Mouse (Mus musculus) ES-E14 (cell line): ENCODE data around the gene Rhbg. TPM values are rescaled to one million over a fixed set of nuclear protein-coding genes. Genes with fewer than 3 reads are reported as not detected.

Experiments used
- DNase-seq: peaks from one replicate; pipeline ENCODE4 v3.0.0-alpha.2; 2013; ENCODE audit warnings: low read depth, low spot score
- H3K27ac ChIP-seq: 2 replicates; pipeline ENCODE4 v1.5.1; 2012; ENCODE audit warnings: low read depth, mild to moderate bottlenecking, low read length, moderate library complexity, mixed read lengths; ENCODE audit not compliant: poor library complexity, insufficient read depth, severe bottlenecking
- H3K36me3 ChIP-seq: 2 replicates; pipeline ENCODE4 v1.6.1; 2012; ENCODE audit warnings: mild to moderate bottlenecking, low read length, moderate library complexity, mixed read lengths; ENCODE audit not compliant: control insufficient read depth, poor library complexity, insufficient read depth, severe bottlenecking
- H3K4me1 ChIP-seq, 2 experiments: fragments of 150-350 bp in 1 of 2; sonication (generic) in 1 of 2; 2 replicates each; pipeline ENCODE4 v1.6.1; 2012; ENCODE audit warnings: low read length in 2 of 2, mild to moderate bottlenecking in 1 of 2, mixed read lengths in 1 of 2; ENCODE audit not compliant: control insufficient read depth in 2 of 2, insufficient read depth in 2 of 2, poor library complexity in 1 of 2
- H3K4me3 ChIP-seq, 2 experiments: fragments of 150-350 bp in 1 of 2; sonication (generic) in 1 of 2; 2 replicates each; pipeline ENCODE4 v1.5.1; 2012; ENCODE audit warnings: low read length in 2 of 2, low read depth in 1 of 2, mild to moderate bottlenecking in 1 of 2, mixed read lengths in 1 of 2; ENCODE audit not compliant: insufficient read depth in 1 of 2, poor library complexity in 1 of 2, severe bottlenecking in 1 of 2
- H3K9ac ChIP-seq: 2 replicates; pipeline ENCODE4 v1.6.1; 2012; ENCODE audit warnings: low read depth, mild to moderate bottlenecking, low read length, mixed read lengths; ENCODE audit not compliant: poor library complexity, insufficient read depth, severe bottlenecking
- H3K9me3 ChIP-seq: fragments of 150-350 bp; sonication (generic); 2 replicates; pipeline ENCODE4 v1.6.1; 2012; ENCODE audit warnings: low read depth, mild to moderate bottlenecking, low read length; ENCODE audit not compliant: control insufficient read depth, insufficient read depth
- CHD2 ChIP-seq: IDR thresholded peaks from 2 replicates; pipeline ENCODE4 v1.6.1; 2014; ENCODE audit warnings: mild to moderate bottlenecking, low read depth, low read length, inconsistent platforms
- HCFC1 ChIP-seq: IDR thresholded peaks from 2 replicates; pipeline ENCODE4 v1.6.1; 2012; ENCODE audit warnings: low read length, inconsistent platforms, borderline replicate concordance; ENCODE audit not compliant: insufficient read depth
- MAFK ChIP-seq: IDR thresholded peaks from 2 replicates; pipeline ENCODE4 v1.6.1; 2014; ENCODE audit warnings: mild to moderate bottlenecking, low read depth, low read length, inconsistent platforms; ENCODE audit not compliant: insufficient read depth
- ZC3H11A ChIP-seq: IDR thresholded peaks from 2 replicates; pipeline ENCODE4 v1.6.1; 2012; ENCODE audit warnings: low read depth, mild to moderate bottlenecking, inconsistent platforms, low read length, borderline replicate concordance
- ZNF384 ChIP-seq: IDR thresholded peaks from 2 replicates; pipeline ENCODE4 v1.6.1; 2012; ENCODE audit warnings: low read depth, low read length, inconsistent platforms
- in situ Hi-C, 2 experiments: fragments of 600-800 bp; cut with MboI; formaldehyde crosslinking; loops; one replicate each; pipeline ENCODE4 v1.15.1; 2025; ENCODE audit warnings: low sequenced_read_pairs in 2 of 2, inconsistent platforms in 1 of 2; ENCODE audit not compliant: unreplicated experiment in 2 of 2
- total RNA-seq: library from RNA; depleted of rRNA; stranded (reverse); fragments of 300-350 nt; gene quantifications from 2 replicates; pipeline ENCODE4 v1.2.3, GENCODE M21; 2012

The Rhbg gene
- total RNA-seq, 1 experiment, result 3.4 TPM

DNA sequence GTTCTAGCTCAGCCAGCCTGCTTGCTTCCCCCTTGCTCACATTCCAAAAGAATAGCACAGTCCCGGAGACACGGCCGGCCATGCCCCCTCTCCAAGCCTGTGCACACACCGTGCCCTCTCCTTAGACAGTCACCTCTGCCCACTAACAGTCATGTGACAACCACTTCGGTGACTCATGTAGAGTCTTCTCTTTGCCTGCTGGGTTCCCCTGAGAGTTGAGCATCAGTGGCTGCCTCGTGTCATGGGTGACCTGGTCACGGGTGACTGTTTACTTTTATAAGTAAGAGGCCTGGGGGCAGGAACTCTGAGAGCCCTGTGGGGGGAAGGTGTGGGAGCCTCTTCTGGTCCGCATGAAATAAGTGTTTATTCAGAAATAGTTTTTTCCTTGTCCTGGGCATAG lies 20.5 kb downstream of the Rhbg start:
- H3K4me1 ChIP-seq, result peaks cover 6 to 27% of the 10 kb centered on the region in 2 experiments; a peak in 3 of 4 replicates

DNA sequence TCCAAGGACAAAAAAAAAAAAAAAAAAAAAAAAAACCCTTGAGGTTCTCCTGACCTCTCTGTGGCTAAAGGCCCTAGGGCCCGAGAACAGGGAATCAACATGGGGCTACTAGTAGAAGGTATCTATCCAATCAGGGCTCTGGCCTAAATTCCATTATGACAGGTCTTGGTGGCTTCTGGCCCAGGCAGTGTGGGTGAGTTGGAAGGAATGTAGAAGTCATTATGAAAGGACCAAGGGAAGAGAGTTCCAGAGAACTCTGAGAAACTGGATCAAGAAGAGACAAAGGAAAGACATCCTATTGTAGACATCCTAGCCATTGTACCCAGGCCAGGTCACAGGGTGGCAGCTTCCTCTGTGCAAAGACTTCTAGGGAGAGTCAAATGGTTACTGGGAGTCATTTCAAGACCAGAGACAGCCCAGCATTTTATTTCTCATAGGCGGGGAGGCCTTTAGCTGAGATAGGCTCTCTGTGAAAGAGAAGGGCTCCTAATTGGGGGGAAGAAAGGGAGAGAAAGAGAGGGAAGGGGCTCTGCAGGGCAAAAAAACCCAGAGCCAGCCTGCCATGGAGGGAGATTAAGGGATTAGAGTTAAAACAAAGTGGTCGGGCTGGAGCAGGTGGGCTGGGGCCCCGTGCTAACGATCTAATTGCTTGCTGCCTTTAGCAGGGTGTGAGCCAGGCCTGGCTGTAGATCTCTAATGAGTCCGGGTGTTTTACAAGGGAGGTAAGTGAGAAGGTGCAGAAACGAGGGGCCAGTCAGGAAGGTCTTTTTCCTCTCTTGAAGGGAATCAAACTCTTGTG lies 21.5 kb downstream of the Rhbg start:
- H3K4me3 ChIP-seq, result no peak overlapping the region
- TF ChIP-seq ZC3H11A, result no peak
- no peak overlapping the region for H3K27ac ChIP-seq
- no peak for DNase-seq
- in situ Hi-C loops, result no loop called here
- H3K36me3 ChIP-seq, result no peaks in the 10 kb centered on the region
- H3K9ac ChIP-seq, result no peak overlapping the region
- H3K4me1 ChIP-seq, result peaks cover 6 to 29% of the 10 kb centered on the region in 2 experiments; a peak in 3 of 4 replicates
- no peaks in the 10 kb centered on the region for H3K9me3 ChIP-seq

More for the DNA sequence above, 20.5 kb downstream of the Rhbg start:
- no peak overlapping the region for H3K9ac ChIP-seq
- no peak for TF ChIP-seq ZC3H11A
- no peak for TF ChIP-seq ZNF384
- no peak for TF ChIP-seq HCFC1
- no peak for TF ChIP-seq MAFK
- H3K9me3 ChIP-seq, result no peaks in the 10 kb centered on the region
- no peak for DNase-seq
- in situ Hi-C loops, result no loop called here
- no peaks in the 10 kb centered on the region for H3K36me3 ChIP-seq
- no peak overlapping the region for H3K4me3 ChIP-seq
- H3K27ac ChIP-seq, result no peak overlapping the region

DNA sequence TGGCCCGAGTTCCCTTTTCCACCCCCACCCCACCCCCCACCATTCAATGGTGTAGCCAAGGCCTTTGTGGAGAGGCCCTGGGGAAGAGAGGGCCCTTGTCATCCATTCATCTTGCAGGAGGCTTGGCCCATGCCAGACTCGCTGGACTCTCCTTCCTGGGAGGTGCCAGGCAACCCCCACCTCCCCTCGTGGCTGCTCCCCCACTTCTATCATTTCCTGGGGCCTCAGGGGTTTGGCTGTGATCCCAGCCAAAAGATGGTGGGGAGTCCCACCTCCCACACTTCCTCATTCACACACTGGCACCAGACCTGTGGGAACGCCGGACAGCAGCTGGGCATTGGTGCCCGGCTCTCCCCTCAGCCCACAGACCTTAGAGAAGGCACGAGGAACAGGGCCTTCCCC lies 22.2 kb downstream of the Rhbg start:
- in situ Hi-C loops, result no loop called here
- Histone ChIP-seq H3K9ac (no peak overlapping the region), H3K4me3 (no peak overlapping the region), H3K27ac (no peak overlapping the region), H3K4me1 (peaks cover 6 to 31% of the 10 kb centered on the region in 2 experiments; a peak in 3 of 4 replicates), H3K9me3 (no peaks in the 10 kb centered on the region), H3K36me3 (no peaks in the 10 kb centered on the region)
- TF ChIP-seq MAFK, result no peak
- TF ChIP-seq ZC3H11A, result no peak
- TF ChIP-seq ZNF384, result no peak
- TF ChIP-seq CHD2, result no peak
- no peak for TF ChIP-seq HCFC1
- DNase-seq, result no peak

DNA sequence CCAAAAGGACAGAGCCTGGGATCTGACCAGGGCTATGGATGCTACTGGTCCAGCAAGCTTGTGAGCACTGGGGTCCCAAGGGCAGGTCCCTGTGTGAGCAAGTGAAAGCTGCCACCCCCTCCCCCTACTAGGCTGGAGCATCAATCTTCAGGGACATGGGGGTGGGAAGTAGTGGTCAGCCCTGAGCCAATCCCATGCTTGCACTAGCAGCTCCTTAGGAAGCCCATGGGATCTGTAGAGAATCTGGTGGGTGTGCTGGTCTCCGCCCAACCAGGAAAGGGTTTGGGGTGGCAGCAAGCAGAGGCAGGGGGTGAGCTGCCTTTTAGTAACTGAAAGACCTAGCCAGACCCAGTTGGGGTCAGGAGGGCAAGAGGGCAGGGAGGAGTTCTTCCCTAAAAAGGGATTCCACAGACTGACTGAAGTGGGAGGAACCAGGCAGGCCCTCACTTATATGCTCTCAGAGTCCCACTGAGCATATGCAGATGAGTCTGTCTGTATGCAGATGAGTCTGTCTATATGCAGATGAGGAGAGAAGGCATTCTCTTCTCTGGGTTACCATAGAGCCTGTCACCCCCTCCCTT lies 23.4 kb downstream of the Rhbg start:
- no peak overlapping the region for H3K4me3 ChIP-seq
- TF ChIP-seq ZNF384 (no peak), HCFC1 (no peak), MAFK (no peak), ZC3H11A (no peak), CHD2 (no peak)
- no peak for DNase-seq
- in situ Hi-C loops, result no loop called here
- H3K9ac ChIP-seq, result no peak overlapping the region
- H3K36me3 ChIP-seq, result no peaks in the 10 kb centered on the region
- H3K27ac ChIP-seq, result no peak overlapping the region
- H3K4me1 ChIP-seq, result peaks cover 6 to 31% of the 10 kb centered on the region in 2 experiments; a peak in 3 of 4 replicates
- H3K9me3 ChIP-seq, result no peaks in the 10 kb centered on the region
